8 mouse cellular contexts compared by ENCODE assay signal in the genomic region with DNA sequence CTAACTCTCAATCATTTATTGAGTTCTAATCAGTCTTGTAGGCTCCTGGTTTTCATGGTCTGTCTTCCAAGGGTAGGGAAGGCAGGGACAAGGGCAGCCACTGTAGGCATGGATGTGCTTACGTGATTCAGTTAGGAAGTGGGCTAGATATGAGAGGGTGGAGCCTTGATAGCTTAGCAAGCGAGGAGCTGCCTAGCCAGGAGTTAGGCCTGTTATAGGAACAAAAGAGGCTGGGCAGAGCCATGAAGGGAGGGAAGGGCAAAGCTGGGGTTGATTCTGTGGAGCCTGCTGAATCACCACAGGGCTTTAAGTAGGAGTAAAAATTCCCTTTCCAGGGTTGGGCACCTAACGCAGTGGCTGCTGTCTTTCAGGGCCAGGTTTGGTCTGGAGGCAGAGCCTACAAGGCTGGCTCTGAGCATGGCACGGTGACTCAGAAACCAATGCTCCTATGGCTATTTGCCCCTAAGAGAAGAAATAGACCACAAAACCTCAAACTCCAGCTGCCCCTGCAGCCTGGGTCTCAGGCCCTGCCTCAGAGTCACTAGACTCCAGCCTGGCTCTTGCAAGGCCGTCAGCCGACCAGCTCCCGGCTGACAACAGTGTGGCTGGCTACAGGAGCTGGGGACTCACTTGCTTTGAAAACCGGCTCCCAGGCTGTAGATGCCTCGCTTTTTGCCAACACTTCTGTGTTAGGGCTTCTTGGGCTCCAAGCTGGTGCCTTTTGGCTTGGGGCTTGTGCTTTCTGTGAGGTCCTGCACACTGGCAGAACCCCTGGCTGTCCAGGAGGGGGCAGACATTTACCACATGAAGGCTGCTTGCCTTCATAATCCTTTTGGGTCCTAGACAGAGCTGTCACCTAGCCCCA.
A peak's percentile ranks its signal among the peaks of the same experiment; 100 is the strongest.
DNase-seq lines count a peak whose midpoint lies in the region; ATAC-seq and TF ChIP-seq lines count a peak whose summit lies in the region.

No protein-coding gene starts in this region.

- H3K27me3 ChIP-seq in hindbrain, embryonic 14.5 days (ENCODE audit: control insufficient read depth, insufficient read depth, low read length): no peaks in the 10 kb centered on the region
- H3K27me3 ChIP-seq in limb, embryonic 14.5 days (ENCODE audit: control insufficient read depth, insufficient read depth, low read length): no peaks in the 10 kb centered on the region

- 71% methylated on average over 9 of the region's 9 CpGs for WGBS in bone marrow, adult 2 months
- WGBS in hindbrain, embryonic 14.5 days: 65% methylated on average over 9 of the region's 9 CpGs
- 78% methylated on average over 9 of the region's 9 CpGs for WGBS in limb, embryonic 14.5 days
- WGBS in olfactory bulb, adult 2 months: 52% methylated on average over 9 of the region's 9 CpGs

- no peaks in the 10 kb centered on the region for H3K9me3 ChIP-seq in hindbrain, embryonic 14.5 days (ENCODE audit: control insufficient read depth, low read length)
- H3K9me3 ChIP-seq in limb, embryonic 14.5 days (ENCODE audit: control insufficient read depth, low read length): no peaks in the 10 kb centered on the region

- peak; percentile 34 for DNase-seq in ovary, adult 18-20 months (ENCODE audit: low spot score)
- DNase-seq in ovary, postnatal 14 days (ENCODE audit: low spot score): no peak
- peak; percentile 67 for DNase-seq in hindbrain, embryonic 14.5 days (ENCODE audit: low spot score)
- DNase-seq in limb, embryonic 14.5 days (ENCODE audit: low spot score): peak; percentile 61
- DNase-seq in urinary bladder, postnatal 14 days (ENCODE audit: low spot score): no peak

- no peak for TF ChIP-seq POLR2A in bone marrow, adult 2 months (IDR thresholded peaks at IDR 0.05; ENCODE audit: borderline replicate concordance, control insufficient read depth, low read depth, low read length)
- no peak for TF ChIP-seq POLR2A in embryonic fibroblast, embryonic 13.5 days (IDR thresholded peaks at IDR 0.05; ENCODE audit: low read depth, low read length)
- TF ChIP-seq POLR2A in limb, embryonic 14.5 days (IDR thresholded peaks at IDR 0.05; ENCODE audit: borderline replicate concordance, extremely low read depth, insufficient read depth, insufficient read length): no peak
- no peak for TF ChIP-seq POLR2A in olfactory bulb, adult 2 months (IDR thresholded peaks at IDR 0.05; ENCODE audit: insufficient read depth, low read depth, low read length)

- peak; percentile 59 for TF ChIP-seq CTCF in bone marrow, adult 2 months (IDR thresholded peaks at IDR 0.05; ENCODE audit: control insufficient read depth, insufficient read depth, low read length)
- TF ChIP-seq CTCF in embryonic fibroblast, embryonic 13.5 days (IDR thresholded peaks at IDR 0.05; ENCODE audit: borderline replicate concordance, insufficient read depth, low read length): peak; percentile 75; the same call in 1 of the 2 replicates
- TF ChIP-seq CTCF in olfactory bulb, adult 2 months (IDR thresholded peaks at IDR 0.05; ENCODE audit: insufficient read depth, low read depth, low read length): peak; percentile 63

- H3K27ac ChIP-seq in bone marrow, adult 2 months (ENCODE audit: control insufficient read depth, insufficient read depth, low read depth, low read length, poor library complexity): no peak overlapping the region
- peak overlapping the region; percentile 38 for H3K27ac ChIP-seq in embryonic fibroblast, embryonic 13.5 days (ENCODE audit: insufficient read depth, low read length)
- H3K27ac ChIP-seq in hindbrain, embryonic 14.5 days: no peak overlapping the region
- H3K27ac ChIP-seq in limb, embryonic 14.5 days (replicated peaks; ENCODE audit: low read depth, low read length): no peak overlapping the region
- H3K27ac ChIP-seq in olfactory bulb, adult 2 months (ENCODE audit: insufficient read depth, low read depth, low read length): no peak overlapping the region

- H3K9ac ChIP-seq in hindbrain, embryonic 14.5 days: no peak overlapping the region
- H3K9ac ChIP-seq in limb, embryonic 14.5 days (ENCODE audit: low read depth, low read length, severe bottlenecking): no peak overlapping the region

- H3K4me1 ChIP-seq in bone marrow, adult 2 months (ENCODE audit: control insufficient read depth, insufficient read depth, low read length): no peaks in the 10 kb centered on the region
- H3K4me1 ChIP-seq in embryonic fibroblast, embryonic 13.5 days (ENCODE audit: control insufficient read depth, insufficient read depth, low read length): peaks cover 24% of the 10 kb centered on the region
- peaks cover 35% of the 10 kb centered on the region for H3K4me1 ChIP-seq in hindbrain, embryonic 14.5 days (replicated peaks; ENCODE audit: control insufficient read depth, insufficient read depth, low read length)
- peaks cover 47% of the 10 kb centered on the region for H3K4me1 ChIP-seq in limb, embryonic 14.5 days (ENCODE audit: control insufficient read depth, insufficient read depth, low read length)
- peaks cover 21% of the 10 kb centered on the region for H3K4me1 ChIP-seq in olfactory bulb, adult 2 months (ENCODE audit: control insufficient read depth, insufficient read depth, low read length)

- no peak overlapping the region for H3K4me2 ChIP-seq in hindbrain, embryonic 14.5 days (replicated peaks)
- H3K4me2 ChIP-seq in limb, embryonic 14.5 days (replicated peaks; ENCODE audit: low read depth, low read length, severe bottlenecking): no peak overlapping the region

- no peak overlapping the region for H3K4me3 ChIP-seq in bone marrow, adult 2 months (replicated peaks; ENCODE audit: control insufficient read depth, low read depth, low read length)
- no peak overlapping the region for H3K4me3 ChIP-seq in embryonic fibroblast, embryonic 13.5 days (ENCODE audit: insufficient read depth, low read length)
- no peak overlapping the region for H3K4me3 ChIP-seq in hindbrain, embryonic 14.5 days (replicated peaks; ENCODE audit: low read length)
- no peak overlapping the region for H3K4me3 ChIP-seq in limb, embryonic 14.5 days (replicated peaks; ENCODE audit: low read length)
- H3K4me3 ChIP-seq in olfactory bulb, adult 2 months (ENCODE audit: insufficient read depth, low read depth, low read length): no peak overlapping the region

- no peak for ATAC-seq in hindbrain, embryonic 14.5 days (ENCODE audit: low FRiP score)
- ATAC-seq in limb, embryonic 14.5 days (ENCODE audit: low FRiP score, low read depth): no peak; the same call in 1 of the 2 replicates

- H3K36me3 ChIP-seq in hindbrain, embryonic 14.5 days (replicated peaks; ENCODE audit: control insufficient read depth, insufficient read depth): no peaks in the 10 kb centered on the region
- H3K36me3 ChIP-seq in limb, embryonic 14.5 days (ENCODE audit: control insufficient read depth, insufficient read depth, low read length): peaks cover 9% of the 10 kb centered on the region; the same call in 1 of the 2 replicates

Comparison
In these comparisons a context has a peak if more than half of its experiments do, and no peak if none do; other contexts are left out.
1. DNase-seq: peak in ovary, adult 18-20 months (single experiment), hindbrain, embryonic 14.5 days (single experiment) and limb, embryonic 14.5 days (single experiment); none in ovary, postnatal 14 days (single experiment) and urinary bladder, postnatal 14 days (single experiment).
2. Peak in every context shown above with its lines, with median percentiles within 50 percentile points of each other: CTCF ChIP-seq.